Mouse (Mus musculus) bone marrow, adult 2 months (tissue): ENCODE results near the gene Pkp4.

Experiments used
- CTCF ChIP-seq: fragments of 200-500 bp; IDR thresholded peaks from 2 replicates; pipeline ENCODE4 v1.5.1; 2011; ENCODE audit warnings: low read length, control low read depth; ENCODE audit not compliant: control insufficient read depth, insufficient read depth
- POLR2A ChIP-seq: fragments of 200-500 bp; IDR thresholded peaks from 2 replicates; pipeline ENCODE4 v1.6.1; 2011; ENCODE audit warnings: low read depth, mild to moderate bottlenecking, control low read depth, low read length, borderline replicate concordance; ENCODE audit not compliant: control insufficient read depth

GRCm38 (mm10) chr2:59327946-59328345, 167.3 kb downstream of the Pkp4 start:
- no peak for TF ChIP-seq POLR2A
- no peak for TF ChIP-seq CTCF
